Mouse (Mus musculus): ENCODE measurements around the gene Dcaf5.

Gene Dcaf5

GRCm38 (mm10) chr12:80407824-80408223, 28.6 kb downstream of the Dcaf5 start:
- peak; percentile 84 for DNase-seq (ENCODE audit: low read depth, low spot score)

- DNase-seq (ENCODE audit: low read depth, low spot score), result peak; percentile 79
These were observed 29.8 kb downstream of the Dcaf5 start for GRCm38 (mm10) chr12:80406650-80407049.

- no peak for DNase-seq (ENCODE audit: low read depth, low spot score)
These were observed 32.3 kb downstream of the Dcaf5 start for GRCm38 (mm10) chr12:80404139-80404538.

GRCm38 (mm10) chr12:80399147-80399546, 37.3 kb downstream of the Dcaf5 start:
- no peak for DNase-seq (ENCODE audit: low read depth, low spot score)

- no peak for DNase-seq (ENCODE audit: low read depth, low spot score)
These were observed 40.0 kb downstream of the Dcaf5 start for GRCm38 (mm10) chr12:80396397-80396796.

GRCm38 (mm10) chr12:80395270-80395669, 41.1 kb downstream of the Dcaf5 start:
- DNase-seq (ENCODE audit: low read depth, low spot score), result no peak

- no peak for DNase-seq (ENCODE audit: low read depth, low spot score)
These were observed 42.4 kb downstream of the Dcaf5 start for GRCm38 (mm10) chr12:80394045-80394444.

- peak; percentile 60 for DNase-seq (ENCODE audit: low read depth, low spot score)
These were observed 47.0 kb downstream of the Dcaf5 start for GRCm38 (mm10) chr12:80389448-80389847.

- DNase-seq (ENCODE audit: low read depth, low spot score), result no peak
These were observed 49.1 kb downstream of the Dcaf5 start for GRCm38 (mm10) chr12:80387326-80387725.

- DNase-seq (ENCODE audit: low read depth, low spot score), result no peak
These were observed 51.0 kb downstream of the Dcaf5 start for GRCm38 (mm10) chr12:80385361-80385760.

- DNase-seq (ENCODE audit: low read depth, low spot score), result no peak
These were observed 52.9 kb downstream of the Dcaf5 start for GRCm38 (mm10) chr12:80383478-80383877.

GRCm38 (mm10) chr12:80382794-80383193, 53.6 kb downstream of the Dcaf5 start:
- no peak for DNase-seq (ENCODE audit: low read depth, low spot score)

- peak; percentile 39 for DNase-seq (ENCODE audit: low read depth, low spot score)
These were observed 56.5 kb downstream of the Dcaf5 start for GRCm38 (mm10) chr12:80379831-80380457.

- no peak for DNase-seq (ENCODE audit: low read depth, low spot score)
These were observed 57.0 kb downstream of the Dcaf5 start for GRCm38 (mm10) chr12:80379393-80379792.

GRCm38 (mm10) chr12:80377604-80378003, 58.8 kb downstream of the Dcaf5 start:
- DNase-seq (ENCODE audit: low read depth, low spot score), result peak; percentile 63

GRCm38 (mm10) chr12:80375721-80376120, 60.7 kb downstream of the Dcaf5 start:
- DNase-seq (ENCODE audit: low read depth, low spot score), result no peak

- DNase-seq (ENCODE audit: low read depth, low spot score), result no peak
These were observed 61.7 kb downstream of the Dcaf5 start for GRCm38 (mm10) chr12:80374736-80375135.

GRCm38 (mm10) chr12:80372946-80373345, 63.5 kb downstream of the Dcaf5 start:
- DNase-seq (ENCODE audit: low read depth, low spot score), result no peak

GRCm38 (mm10) chr12:80367227-80367626, 69.2 kb downstream of the Dcaf5 start:
- peak; percentile 29 for DNase-seq (ENCODE audit: low read depth, low spot score)

GRCm38 (mm10) chr12:80366004-80366480, 70.4 kb downstream of the Dcaf5 start:
- DNase-seq (ENCODE audit: low read depth, low spot score), result no peak

GRCm38 (mm10) chr12:80365345-80365744, 71.1 kb downstream of the Dcaf5 start:
- peak; percentile 18 for DNase-seq (ENCODE audit: low read depth, low spot score)

- DNase-seq (ENCODE audit: low read depth, low spot score), result no peak
These were observed 74.7 kb downstream of the Dcaf5 start for GRCm38 (mm10) chr12:80361655-80362054.

- DNase-seq (ENCODE audit: low read depth, low spot score), result no peak
These were observed 76.1 kb downstream of the Dcaf5 start for GRCm38 (mm10) chr12:80360321-80360720.

GRCm38 (mm10) chr12:80344777-80345231, 91.6 kb downstream of the Dcaf5 start:
- no peak for DNase-seq (ENCODE audit: low read depth, low spot score)
